Mouse (Mus musculus): ENCODE measurements at regions not wholly inside any gene's neighbourhood (a gene's known extent, or its start where the extent isn't known, plus 50 kb on each side); places are given as distances from the start of the nearest gene placed in this dataset.

GRCm38 (mm10) chr10:19078047-19078446 is 62.6 kb upstream of the Tnfaip3 start:
- DNase-seq (ENCODE audit: low spot score in 2 of 2) = no peak

GRCm38 (mm10) chr10:19068377-19068776 is 52.9 kb upstream of the Tnfaip3 start:
- DNase-seq (ENCODE audit: low spot score in 2 of 2) = no peak

- DNase-seq (ENCODE audit: low spot score in 2 of 2) = no peak
Observed at GRCm38 (mm10) chr10:19067623-19068022, 52.2 kb upstream of the Tnfaip3 start.

DNA sequence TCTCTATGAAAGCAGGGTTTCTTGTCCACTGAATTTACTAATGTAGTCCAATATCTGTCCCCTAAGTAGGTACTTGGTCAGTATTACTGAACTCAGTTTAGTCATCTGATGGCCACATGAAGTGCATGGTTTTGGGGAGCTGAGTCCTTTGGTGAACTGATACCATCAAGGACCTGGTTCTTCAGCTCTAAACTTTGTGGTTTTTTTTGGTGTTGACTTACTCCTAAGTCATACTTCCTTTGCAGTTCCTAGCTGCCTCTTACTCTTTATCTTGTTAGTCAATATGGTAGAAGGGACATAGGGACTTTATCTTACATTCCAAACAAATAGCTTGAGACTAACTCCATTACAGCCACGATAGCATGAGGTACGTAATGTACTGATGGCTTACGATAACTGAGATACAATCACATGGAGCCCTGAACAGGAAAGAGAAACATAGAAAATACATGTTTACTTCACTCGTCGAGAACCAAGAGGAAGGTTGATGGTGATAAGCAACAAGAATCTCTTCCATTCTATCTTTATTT is 51.4 kb upstream of the Tnfaip3 start:
- DNase-seq (ENCODE audit: low spot score in 2 of 2) = no peak
